Mouse (Mus musculus): ENCODE measurements at regions not wholly inside any gene's neighbourhood (a gene's known extent, or its start where the extent isn't known, plus 50 kb on each side); places are given as distances from the start of the nearest gene placed in this dataset.

DNA sequence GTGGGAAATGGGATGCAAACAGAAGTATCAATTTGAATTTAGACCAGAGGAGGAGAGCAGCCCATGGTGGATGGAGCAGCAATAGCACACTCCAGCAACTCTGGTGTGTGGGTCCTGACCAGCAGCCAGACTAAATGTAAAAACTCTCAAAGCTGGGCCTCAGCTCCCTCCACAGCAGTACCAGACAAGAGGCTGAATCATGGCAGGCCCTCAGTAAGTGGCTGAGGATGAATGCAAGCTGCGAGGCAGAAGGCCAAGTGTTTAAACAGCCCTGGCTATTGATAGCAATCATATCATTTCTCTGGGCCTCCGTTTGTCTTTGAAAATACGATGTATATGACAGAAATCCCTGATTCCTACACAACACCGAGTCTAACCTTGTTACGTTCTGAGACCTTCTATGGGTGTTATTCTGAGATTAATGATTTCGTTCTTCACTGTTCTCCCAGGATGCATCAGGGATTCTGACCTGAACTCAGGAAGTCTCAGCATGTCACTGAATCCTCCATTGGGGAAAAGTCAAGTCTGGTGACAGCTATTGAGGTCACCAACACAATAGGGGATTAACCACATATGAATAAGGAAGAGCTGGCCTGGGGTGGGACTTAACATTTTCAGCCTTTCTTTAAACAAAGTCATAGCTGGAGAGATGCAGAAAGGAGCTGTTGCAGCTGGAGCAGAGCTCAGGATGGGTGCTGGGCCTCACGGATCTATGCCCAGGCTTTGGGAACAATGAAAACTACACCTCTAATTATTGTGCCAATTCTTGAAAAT, 124.8 kb downstream of the Spata18 start:
- TF ChIP-seq POLR2A (IDR thresholded peaks at IDR 0.05; ENCODE audit: extremely low read depth, insufficient read depth, low read length), result no peak
- TF ChIP-seq CTCF (IDR thresholded peaks at IDR 0.05; ENCODE audit: low read depth, low read length), result no peak

Measured in liver, adult 2 months (tissue).